Mouse (Mus musculus) stomach, postnatal 0 days (tissue): Measurements from ENCODE around the gene 4930564D02Rik.

Experiments used
- CTCF ChIP-seq: IDR thresholded peaks from 2 replicates; pipeline ENCODE4 v1.5.1; 2016; ENCODE audit warnings: antibody characterized with exemption, low read depth, mild to moderate bottlenecking, moderate library complexity
- EP300 ChIP-seq: optimal IDR thresholded peaks from 2 replicates; pipeline ENCODE3; 2016; ENCODE audit warnings: antibody characterized with exemption

- TF ChIP-seq CTCF, result no peak
- TF ChIP-seq EP300, result no peak
Measured at GRCm38 (mm10) chr3:105087344-105087743, 20.7 kb downstream of the 4930564D02Rik start.
